Mouse (Mus musculus) CH12.LX (cell line): ENCODE measurements around the gene Esyt2.

Experiments
- JUND ChIP-seq: conservative IDR thresholded peaks from 2 replicates; pipeline ENCODE4 v1.6.1; 2011; ENCODE audit warnings: low read depth, low read length, improper control_type of control experiment
- POLR2A ChIP-seq: IDR thresholded peaks from 2 replicates; pipeline ENCODE4 v1.6.1; 2011; ENCODE audit warnings: low read depth, mild to moderate bottlenecking, improper control_type of control experiment, low read length
- TCF12 ChIP-seq: IDR thresholded peaks from 2 replicates; pipeline ENCODE4 v1.6.1; 2014; ENCODE audit warnings: low read depth, mild to moderate bottlenecking, inconsistent platforms, low read length, improper control_type of control experiment

- TF ChIP-seq TCF12 (no peak), POLR2A (no peak), JUND (no peak)
These were observed 21.2 kb downstream of the Esyt2 start for GRCm38 (mm10) chr12:116302181-116302580.
